Mouse (Mus musculus) embryonic fibroblast, embryonic 13.5 days (primary cell): ENCODE measurements around the gene Olfr873.

ENCODE experiments used
- CTCF ChIP-seq: IDR thresholded peaks from 2 replicates; pipeline ENCODE4 v1.5.1; 2011; ENCODE audit warnings: mild to moderate bottlenecking, control low read depth, low read length, moderate library complexity, borderline replicate concordance; ENCODE audit not compliant: insufficient read depth
- POLR2A ChIP-seq: IDR thresholded peaks from 2 replicates; pipeline ENCODE4 v1.6.1; 2011; ENCODE audit warnings: low read depth, mild to moderate bottlenecking, control low read depth, low read length, moderate library complexity

DNA sequence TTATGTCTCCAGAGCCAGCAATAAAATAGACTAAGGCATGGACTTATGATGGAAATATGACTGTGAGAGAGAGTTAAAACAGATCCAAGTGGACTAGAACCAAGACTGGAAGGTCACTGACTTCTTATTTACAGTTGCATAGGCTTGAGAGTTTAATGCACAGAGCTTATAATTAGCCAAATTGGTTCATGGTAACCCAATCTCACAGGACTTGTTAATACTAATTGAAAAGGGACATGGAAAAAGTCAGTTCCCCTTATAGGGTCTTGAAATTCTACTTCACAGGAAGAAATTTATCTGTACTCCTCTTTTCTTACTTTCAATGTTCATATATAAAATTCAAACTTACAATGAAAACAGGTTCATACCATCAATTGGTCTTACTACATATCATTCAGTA is 37.7 kb downstream of the Olfr873 start, which contains the start of gene Olfr18:
- TF ChIP-seq CTCF (no peak), POLR2A (no peak)
